Mouse (Mus musculus) kidney, postnatal 36 days (tissue): ENCODE data around the gene Thg1l.
A peak's percentile ranks its signal among the peaks of the same experiment; 100 is the strongest.

Experiments used
- DNase-seq, 2 experiments: peaks; one replicate each; pipeline ENCODE4 v3.0.0; 2021 to 2022; ENCODE audit warnings: mixed read lengths in 2 of 2

The Thg1l gene

GRCm38 (mm10) chr11:45926640-45927082 lies 28.6 kb downstream of the Thg1l start:
- peak; percentile 78 to 82 for DNase-seq

- DNase-seq: no peak
Measured at GRCm38 (mm10) chr11:45925436-45925835, 29.9 kb downstream of the Thg1l start.

- DNase-seq: no peak
Measured at GRCm38 (mm10) chr11:45921480-45921898, 33.8 kb downstream of the Thg1l start.

GRCm38 (mm10) chr11:45921026-45921425 lies 34.3 kb downstream of the Thg1l start:
- no peak for DNase-seq

GRCm38 (mm10) chr11:45918836-45919235 lies 36.5 kb downstream of the Thg1l start:
- DNase-seq: no peak

- no peak for DNase-seq
Measured at GRCm38 (mm10) chr11:45918018-45918417, 37.3 kb downstream of the Thg1l start.

- DNase-seq: no peak
Measured at GRCm38 (mm10) chr11:45916196-45916595, 39.1 kb downstream of the Thg1l start.

GRCm38 (mm10) chr11:45910701-45911100 lies 44.6 kb downstream of the Thg1l start:
- DNase-seq: no peak

- no peak for DNase-seq
Measured at GRCm38 (mm10) chr11:45908894-45909293, 46.4 kb downstream of the Thg1l start.

GRCm38 (mm10) chr11:45908070-45908469 lies 47.2 kb downstream of the Thg1l start:
- DNase-seq: no peak

GRCm38 (mm10) chr11:45907301-45907700 lies 48.0 kb downstream of the Thg1l start:
- no peak for DNase-seq

- DNase-seq: no peak
Measured at GRCm38 (mm10) chr11:45906109-45906786, 49.0 kb downstream of the Thg1l start.

- DNase-seq: no peak
Measured at GRCm38 (mm10) chr11:45900233-45901015, 54.9 kb downstream of the Thg1l start.

GRCm38 (mm10) chr11:45897392-45897791 lies 57.9 kb downstream of the Thg1l start:
- DNase-seq: no peak
